Comparison of ENCODE assay signal across 8 mouse cellular contexts in the genomic region with DNA sequence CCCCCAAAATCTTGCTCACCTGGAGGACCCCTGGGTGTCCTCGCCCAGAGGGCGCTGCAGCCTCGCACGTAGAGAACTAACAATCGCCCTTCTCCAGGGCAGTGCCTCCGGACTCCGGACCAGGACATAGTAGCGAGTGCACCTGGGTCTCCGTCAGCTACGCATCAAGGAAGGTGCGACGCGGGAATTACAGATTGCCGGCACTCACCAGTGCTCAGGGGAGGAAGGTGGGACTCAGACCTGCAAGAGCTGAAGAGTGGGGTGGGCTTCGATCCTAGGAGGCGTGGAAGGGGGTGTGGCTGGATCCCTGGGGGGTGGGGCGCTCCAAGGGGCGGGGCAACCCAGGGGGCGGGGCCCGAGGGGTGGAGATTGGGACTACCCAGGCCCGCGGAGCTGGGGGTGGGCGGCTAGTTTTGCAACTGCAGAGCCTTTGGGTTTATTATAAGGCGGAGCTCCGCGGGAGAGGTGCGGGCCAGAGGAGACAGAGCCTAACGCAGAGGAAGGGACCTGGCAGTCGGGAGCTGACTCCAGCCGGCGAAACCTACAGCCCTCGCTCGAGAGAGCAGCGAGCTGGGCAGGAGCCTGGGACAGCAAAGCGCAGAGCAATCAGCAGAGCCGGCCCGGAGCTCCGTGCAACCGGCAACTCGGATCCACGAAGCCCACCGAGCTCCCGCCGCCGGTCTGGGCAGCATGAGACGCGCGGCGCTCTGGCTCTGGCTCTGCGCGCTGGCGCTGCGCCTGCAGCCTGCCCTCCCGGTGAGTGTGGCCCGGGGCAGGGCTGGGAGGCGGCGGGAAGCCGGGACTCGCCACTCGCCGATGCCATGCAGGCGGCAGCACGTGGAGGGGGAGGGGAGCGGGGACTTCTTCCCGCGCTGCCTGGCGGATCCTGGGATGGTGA. TPM values are rescaled to one million over a fixed set of nuclear protein-coding genes. Genes with fewer than 3 reads are reported as not detected.
DNase-seq lines count a peak whose midpoint lies in the region; ATAC-seq and TF ChIP-seq lines count a peak whose summit lies in the region.

A gene (plus strand): TSS at position 378 of the 898 bp plus-strand sequence.

- TF ChIP-seq POLR2A in CH12.LX (IDR thresholded peaks at IDR 0.05; ENCODE audit: low read depth, low read length) = peak; percentile 57
- TF ChIP-seq POLR2A in lung, adult 2 months (IDR thresholded peaks at IDR 0.05; ENCODE audit: borderline replicate concordance, extremely low read depth, low read depth, low read length) = peak; percentile 77; the same call in 1 of the 2 replicates
- no peak for TF ChIP-seq POLR2A in olfactory bulb, adult 2 months (IDR thresholded peaks at IDR 0.05; ENCODE audit: insufficient read depth, low read depth, low read length)

- H3K79me2 ChIP-seq in CH12.LX (replicated peaks; ENCODE audit: control insufficient read depth, extremely low read depth, insufficient read depth, poor library complexity, severe bottlenecking) = no peaks in the 10 kb centered on the region

- no peak within 1 kb of the TSS for H3K27ac ChIP-seq in CH12.LX (ENCODE audit: insufficient read depth, low read depth)
- H3K27ac ChIP-seq in heart, embryonic 13.5 days (replicated peaks) = peak within 1 kb of the TSS; percentile 81
- peak within 1 kb of the TSS; percentile 77 for H3K27ac ChIP-seq in kidney, postnatal 0 days
- H3K27ac ChIP-seq in olfactory bulb, adult 2 months (ENCODE audit: insufficient read depth, low read depth, low read length) = no peak within 1 kb of the TSS

- peaks cover 0 to 10% of the 10 kb centered on the region in 2 experiments; a peak in 2 of 4 replicates for H3K4me1 ChIP-seq in CH12.LX (ENCODE audit: control insufficient read depth in 1 of 2, insufficient read depth in 2 of 2)
- H3K4me1 ChIP-seq in erythroblast, embryonic 14.5 days (ENCODE audit: control insufficient read depth) = peaks cover 27% of the 10 kb centered on the region
- H3K4me1 ChIP-seq in heart, embryonic 13.5 days = peaks cover 25% of the 10 kb centered on the region
- H3K4me1 ChIP-seq in kidney, postnatal 0 days (replicated peaks; ENCODE audit: insufficient read depth, low read length) = 0 out of 2 replicates have a peak, but pooled peaks cover 3% of the 10 kb centered on the region
- H3K4me1 ChIP-seq in lung, adult 2 months (ENCODE audit: control insufficient read depth, insufficient read depth, low read length) = no peaks in the 10 kb centered on the region
- H3K4me1 ChIP-seq in olfactory bulb, adult 2 months (ENCODE audit: control insufficient read depth, insufficient read depth, low read length) = peaks cover 19% of the 10 kb centered on the region

- in situ Hi-C loops in CH12.LX (cut with MboI; ENCODE audit: low pct_ligation_motif_present, low pct_unique_long_range_greater_than_20kb, low sequenced_read_pairs) = loop anchor here (10.0 kb wide), 1 partner anchor 244 kb away; no protein-coding TSS in a partner anchor

- no peak for DNase-seq in CH12.LX (ENCODE audit: extremely low read depth)
- DNase-seq in brain, embryonic 18.5 days (ENCODE audit: low read depth, low spot score) = peak; percentile 47
- DNase-seq in kidney, postnatal 0 days (ENCODE audit: low spot score) = peak; percentile 87
- peak; percentile 84 for DNase-seq in lung, adult 2 months
- DNase-seq in thymus, postnatal 25 days = peak; percentile 48

- H3K4me3 ChIP-seq in CH12.LX (replicated peaks in 1 of 3; ENCODE audit: low read depth in 2 of 3, low read length in 2 of 3, poor library complexity in 1 of 3) = peak within 1 kb of the TSS; percentile 34 to 58 (median 51)
- H3K4me3 ChIP-seq in erythroblast, embryonic 14.5 days (replicated peaks) = peak within 1 kb of the TSS; percentile 67
- peak within 1 kb of the TSS; percentile 87 for H3K4me3 ChIP-seq in heart, embryonic 13.5 days
- peak within 1 kb of the TSS; percentile 76 for H3K4me3 ChIP-seq in kidney, postnatal 0 days (replicated peaks; ENCODE audit: low read depth, low read length)
- peak within 1 kb of the TSS; percentile 78 for H3K4me3 ChIP-seq in lung, adult 2 months (replicated peaks; ENCODE audit: extremely low read depth, low read depth, low read length)
- H3K4me3 ChIP-seq in olfactory bulb, adult 2 months (ENCODE audit: insufficient read depth, low read depth, low read length) = peak within 1 kb of the TSS; percentile 54

- H3K27me3 ChIP-seq in CH12.LX (replicated peaks) = peaks cover 13% of the 10 kb centered on the region
- H3K27me3 ChIP-seq in erythroblast, embryonic 14.5 days (ENCODE audit: control insufficient read depth) = peaks cover 42% of the 10 kb centered on the region
- no peaks in the 10 kb centered on the region for H3K27me3 ChIP-seq in heart, embryonic 13.5 days (replicated peaks)
- H3K27me3 ChIP-seq in kidney, postnatal 0 days (ENCODE audit: insufficient read depth, low read length) = no peaks in the 10 kb centered on the region

- peak in 1 of 2 experiments; percentile 36; a peak in 2 of 4 replicates for TF ChIP-seq CTCF in CH12.LX (conservative IDR thresholded peaks at IDR 0.05 in 1 of 2, IDR thresholded peaks at IDR 0.05 in 1 of 2; ENCODE audit: low read depth in 2 of 2, low read length in 2 of 2)
- peak; percentile 55 for TF ChIP-seq CTCF in kidney, postnatal 0 days (IDR thresholded peaks at IDR 0.05; ENCODE audit: low read depth)
- peak; percentile 34 for TF ChIP-seq CTCF in lung, adult 2 months (IDR thresholded peaks at IDR 0.05; ENCODE audit: insufficient read depth, low read length)
- no peak for TF ChIP-seq CTCF in olfactory bulb, adult 2 months (IDR thresholded peaks at IDR 0.05; ENCODE audit: insufficient read depth, low read depth, low read length)

- TF ChIP-seq EP300 in CH12.LX (IDR thresholded peaks at IDR 0.05; ENCODE audit: low read length) = no peak

- dilution Hi-C loops in CH12.LX (cut with MboI; ENCODE audit: extremely low pct_ligation_motif_present, extremely low pct_unique_long_range_greater_than_20kb, low sequenced_read_pairs) = no loop called here

- TF ChIP-seq RAD21 in CH12.LX (IDR thresholded peaks at IDR 0.05; ENCODE audit: low read depth, low read length) = peak; percentile 13

- H3K9ac ChIP-seq in CH12.LX (ENCODE audit: insufficient read depth, low read depth) = peak within 1 kb of the TSS; percentile 21; the same call in 1 of the 2 replicates
- H3K9ac ChIP-seq in heart, embryonic 13.5 days = peak within 1 kb of the TSS; percentile 92
- peak within 1 kb of the TSS; percentile 68 for H3K9ac ChIP-seq in kidney, postnatal 0 days (ENCODE audit: low read depth, low read length)

- peak; percentile 85 for ATAC-seq in heart, embryonic 13.5 days (ENCODE audit: extremely low read depth, insufficient number of reproducible peaks, low FRiP score, low TSS enrichment)
- peak; percentile 92 for ATAC-seq in kidney, postnatal 0 days (replicated peaks; ENCODE audit: low FRiP score, low read depth)

- no peaks in the 10 kb centered on the region for H3K36me3 ChIP-seq in CH12.LX (replicated peaks in 1 of 2; ENCODE audit: control insufficient read depth in 1 of 2, insufficient read depth in 1 of 2, low read length in 1 of 2)
- H3K36me3 ChIP-seq in erythroblast, embryonic 14.5 days (ENCODE audit: control insufficient read depth) = no peaks in the 10 kb centered on the region
- H3K36me3 ChIP-seq in heart, embryonic 13.5 days = no peaks in the 10 kb centered on the region
- H3K36me3 ChIP-seq in kidney, postnatal 0 days (ENCODE audit: insufficient read depth, low read length) = no peaks in the 10 kb centered on the region

- peak within 1 kb of the TSS; percentile 53 for H3K4me2 ChIP-seq in CH12.LX (ENCODE audit: insufficient read depth, low read depth, poor library complexity, severe bottlenecking)
- peak within 1 kb of the TSS; percentile 99 for H3K4me2 ChIP-seq in heart, embryonic 13.5 days
- peak within 1 kb of the TSS; percentile 100 for H3K4me2 ChIP-seq in kidney, postnatal 0 days (ENCODE audit: low read length)

- under 1% methylated on average over 66 of the region's 67 CpGs for WGBS in heart, embryonic 13.5 days
- WGBS in kidney, postnatal 0 days = under 1% methylated on average over 59 of the region's 67 CpGs
- under 1% methylated on average over 66 of the region's 67 CpGs for whole genome bisulfite sequencing in lung, adult 2 months
- WGBS in olfactory bulb, adult 2 months = 1% methylated on average over 67 of the region's 67 CpGs

- H3K9me3 ChIP-seq in CH12.LX (replicated peaks; ENCODE audit: low read length) = peaks cover 4% of the 10 kb centered on the region
- H3K9me3 ChIP-seq in erythroblast, embryonic 14.5 days (ENCODE audit: control insufficient read depth, low read length) = no peaks in the 10 kb centered on the region; the same call in 1 of the 2 replicates
- peaks cover 2% of the 10 kb centered on the region; the same call in 1 of the 2 replicates for H3K9me3 ChIP-seq in heart, embryonic 13.5 days
- H3K9me3 ChIP-seq in kidney, postnatal 0 days (replicated peaks; ENCODE audit: low read length) = no peaks in the 10 kb centered on the region

TF ChIP-seq in CH12.LX, 34 proteins besides CTCF, POLR2A, EP300 and RAD21:
- TF ChIP-seq BHLHE40 (IDR thresholded peaks at IDR 0.05; ENCODE audit: low read depth, low read length) (0 out of 2 replicates have a peak, but pooled peaks have one; percentile 9), MXI1 (IDR thresholded peaks at IDR 0.05; ENCODE audit: low read depth, low read length) (peak; percentile 62), KAT2A (IDR thresholded peaks at IDR 0.05; ENCODE audit: insufficient replicate concordance, low read length) (no peak), SMC3 (IDR thresholded peaks at IDR 0.05; ENCODE audit: low read depth, low read length) (peak; percentile 5; the same call in 1 of the 2 replicates)

RNA-seq across cellular contexts. Expression of the gene that starts here (rescaled TPM):
- total RNA-seq in CH12.LX (2012; rRNA removed) (5.3 and 8.1 TPM in 2 replicates), CH12.LX (2014; rRNA removed) (2.6 and 3.0 TPM in 2 replicates)
- 1.7 and 2.1 TPM in 2 replicates for polyA plus RNA-seq in CH12.LX (2012; ENCODE audit: insufficient read length, low read depth)
- polyA plus RNA-seq in erythroblast, embryonic 14.5 days (2012) = 0.07 and 0.23 TPM in 2 replicates
- 39.5 and 41.3 TPM in 2 replicates for polyA plus RNA-seq in heart, embryonic 13.5 days (2015; fragmentation: Nextera tagmentation; extraction: Ambion mirVana)
- 39.0 and 41.9 TPM in 2 replicates for polyA plus RNA-seq in kidney, postnatal 0 days (2015; fragmentation: Nextera tagmentation; extraction: Ambion mirVana)
- 200 and 209 TPM in 2 replicates for polyA plus RNA-seq in lung, adult 2 months (2012; rRNA removed)
- polyA plus RNA-seq in olfactory bulb, adult 2 months (2012; ENCODE audit: insufficient read depth, insufficient read length, low replicate concordance, missing spikeins) = not detected in 2 replicates

Comparison
In these comparisons a context has a peak if more than half of its experiments do, and no peak if none do; other contexts are left out.
1. RNA of the gene that starts here (polyA plus RNA-seq): 200 to 209 TPM in lung, adult 2 months, 39.5 to 41.3 TPM in heart, embryonic 13.5 days and 39.0 to 41.9 TPM in kidney, postnatal 0 days; 1.7 to 2.1 TPM in CH12.LX, 0.07 to 0.23 TPM in erythroblast, embryonic 14.5 days and not detected in olfactory bulb, adult 2 months; every median in the first group is over 10 times any median in the second.
2. H3K27ac ChIP-seq: peak in heart, embryonic 13.5 days (single experiment) and kidney, postnatal 0 days (single experiment); none in CH12.LX (single experiment) and olfactory bulb, adult 2 months (single experiment).
3. H3K9ac ChIP-seq: peak in every context shown above with its lines; median percentile 92 in heart, embryonic 13.5 days; 68 in kidney, postnatal 0 days; 21 in CH12.LX.
4. Peak in every context shown above with its lines, with median percentiles within 50 percentile points of each other: H3K4me2 ChIP-seq and H3K4me3 ChIP-seq.